Mouse (Mus musculus): ENCODE data around the gene Gpr108.

- TF ChIP-seq POLR2A (IDR thresholded peaks at IDR 0.05; ENCODE audit: insufficient read depth, low read length) (no peak), CTCF (IDR thresholded peaks at IDR 0.05; ENCODE audit: low read depth, low read length) (no peak), EP300 (IDR thresholded peaks at IDR 0.05; ENCODE audit: insufficient read depth, low read depth, low read length) (no peak)
Measured at GRCm38 (mm10) chr17:57250461-57251160, 2.4 kb upstream of the Gpr108 start.

Data from ES-Bruce4 (cell line).